Mouse (Mus musculus): ENCODE results near the gene Gm42421.

Gm42421 gene
- long read RNA-seq, experiment 1, result 0 reads
- long read RNA-seq, experiment 2, result 0 reads

- intact Hi-C loops (cut with DNase I), result no loop called here
These were observed at the start of gene Gm42421 for GRCm38 (mm10) chr5:143927875-143928274. Gene Gm42421, plus strand, starts transcription at chr5:143928175.

GRCm38 (mm10) chr5:143885274-143885673 is 42.7 kb upstream of the Gm42421 start:
- intact Hi-C loops (cut with DNase I), result no loop called here

- intact Hi-C loops (cut with DNase I), result loop anchor here (1.0 kb wide), 1 partner anchor 27 kb away; no protein-coding TSS in a partner anchor
These were observed 37.2 kb upstream of the Gm42421 start for GRCm38 (mm10) chr5:143890741-143891140.

- intact Hi-C loops (cut with DNase I), result no loop called here
These were observed 35.6 kb upstream of the Gm42421 start for GRCm38 (mm10) chr5:143892255-143892886.

GRCm38 (mm10) chr5:143893396-143893795 is 34.6 kb upstream of the Gm42421 start:
- intact Hi-C loops (cut with DNase I), result no loop called here

GRCm38 (mm10) chr5:143897635-143898330 is 30.2 kb upstream of the Gm42421 start, which contains the start of gene Ankrd61:
Gene Ankrd61, minus strand, starts transcription at chr5:143897685.
- intact Hi-C loops (cut with DNase I), result no loop called here

- intact Hi-C loops (cut with DNase I), result no loop called here
These were observed 25.9 kb upstream of the Gm42421 start for GRCm38 (mm10) chr5:143902111-143902510.

GRCm38 (mm10) chr5:143903813-143904212 is 24.2 kb upstream of the Gm42421 start:
- intact Hi-C loops (cut with DNase I), result no loop called here

- intact Hi-C loops (cut with DNase I), result no loop called here
These were observed 21.5 kb upstream of the Gm42421 start for GRCm38 (mm10) chr5:143906429-143906828.

GRCm38 (mm10) chr5:143908926-143909325 is 19.0 kb upstream of the Gm42421 start:
- intact Hi-C loops (cut with DNase I), result no loop called here

- intact Hi-C loops (cut with DNase I), result loop anchor here (5.0 kb wide), 1 partner anchor 177 kb away; the partner anchor contains the start of gene Usp42
These were observed 18.3 kb upstream of the Gm42421 start, which contains the start of the genes Aimp2 and Pms2 for GRCm38 (mm10) chr5:143909417-143910400. Gene Aimp2, minus strand, starts transcription at chr5:143909847. Gene Pms2, plus strand, starts transcription at chr5:143909964.

- intact Hi-C loops (cut with DNase I), result no loop called here
These were observed 11.8 kb upstream of the Gm42421 start for GRCm38 (mm10) chr5:143916221-143916620.

GRCm38 (mm10) chr5:143917418-143917817 is 10.6 kb upstream of the Gm42421 start:
- intact Hi-C loops (cut with DNase I), result loop anchor here (1.0 kb wide), 1 partner anchor 26 kb away; no protein-coding TSS in a partner anchor

GRCm38 (mm10) chr5:143918120-143918519 is 9.9 kb upstream of the Gm42421 start:
- intact Hi-C loops (cut with DNase I), result no loop called here

GRCm38 (mm10) chr5:143924781-143925452 is 3.1 kb upstream of the Gm42421 start:
- intact Hi-C loops (cut with DNase I), result no loop called here

GRCm38 (mm10) chr5:143929291-143929690 is 1.3 kb downstream of the Gm42421 start:
- intact Hi-C loops (cut with DNase I), result no loop called here

- intact Hi-C loops (cut with DNase I), result loop anchor here (5.0 kb wide), 1 partner anchor 47 kb away; no protein-coding TSS in a partner anchor
These were observed 2.7 kb downstream of the Gm42421 start for GRCm38 (mm10) chr5:143930656-143931055.

GRCm38 (mm10) chr5:143931863-143932580 is 4.0 kb downstream of the Gm42421 start:
- intact Hi-C loops (cut with DNase I), result loop anchor here (5.0 kb wide), 1 partner anchor 45 kb away; no protein-coding TSS in a partner anchor

GRCm38 (mm10) chr5:143932831-143933230 is 4.9 kb downstream of the Gm42421 start, which contains the start of gene Rsph10b:
Gene Rsph10b, plus strand, starts transcription at chr5:143933035.
- intact Hi-C loops (cut with DNase I), result loop anchor here (5.0 kb wide), 1 partner anchor 44 kb away; no protein-coding TSS in a partner anchor

All from adrenal gland (tissue).